Mouse (Mus musculus): ENCODE results near the gene Vwa7.
"Not testable (repeated sequence)": the region's sequence is repeated elsewhere in the genome, so short reads cannot be mapped to it uniquely, and the experiment has no call there.

Gene Vwa7

GRCm38 (mm10) chr17:35016376-35016775 lies at the start of gene Vwa7:
Gene Vwa7, plus strand, starts transcription at chr17:35016579.
- no peak for DNase-seq

- not testable (repeated sequence) for DNase-seq
These were observed 46.6 kb upstream of the Vwa7 start, which contains the start of gene Gm20481 for GRCm38 (mm10) chr17:34969822-34970221. Gene Gm20481, plus strand, starts transcription at chr17:34969912.

- not testable (repeated sequence) for DNase-seq
These were observed 45.5 kb upstream of the Vwa7 start for GRCm38 (mm10) chr17:34970850-34971249.

- DNase-seq = not testable (repeated sequence)
These were observed 44.7 kb upstream of the Vwa7 start for GRCm38 (mm10) chr17:34971694-34972068.

GRCm38 (mm10) chr17:34972069-34972749 lies 44.2 kb upstream of the Vwa7 start, which contains the start of the genes Hspa1a and Hspa1l:
Gene Hspa1a, minus strand, starts transcription at chr17:34972156.
Gene Hspa1l, plus strand, starts transcription at chr17:34972703.
- DNase-seq = peak; percentile 95

- DNase-seq = no peak
These were observed 40.5 kb upstream of the Vwa7 start for GRCm38 (mm10) chr17:34975581-34976492.

- no peak for DNase-seq
These were observed 39.4 kb upstream of the Vwa7 start for GRCm38 (mm10) chr17:34977000-34977399.

- no peak for DNase-seq
These were observed 38.1 kb upstream of the Vwa7 start for GRCm38 (mm10) chr17:34978239-34978638.

- no peak for DNase-seq
These were observed 36.7 kb upstream of the Vwa7 start for GRCm38 (mm10) chr17:34979631-34980030.

- peak; percentile 81 for DNase-seq
These were observed 35.7 kb upstream of the Vwa7 start for GRCm38 (mm10) chr17:34980655-34981054.

- DNase-seq = peak; percentile 94
These were observed 34.6 kb upstream of the Vwa7 start, which contains the start of gene Lsm2 for GRCm38 (mm10) chr17:34981690-34982180. Gene Lsm2, plus strand, starts transcription at chr17:34981862.

- DNase-seq = no peak
These were observed 34.1 kb upstream of the Vwa7 start for GRCm38 (mm10) chr17:34982328-34982727.

- DNase-seq = peak; percentile 76
These were observed 32.2 kb upstream of the Vwa7 start for GRCm38 (mm10) chr17:34984218-34984617.

- DNase-seq = no peak
These were observed 21.6 kb upstream of the Vwa7 start for GRCm38 (mm10) chr17:34994751-34995150.

- DNase-seq = not testable (repeated sequence)
These were observed 21.2 kb upstream of the Vwa7 start for GRCm38 (mm10) chr17:34995192-34995591.

GRCm38 (mm10) chr17:34995927-34996326 lies 20.5 kb upstream of the Vwa7 start:
- DNase-seq = not testable (repeated sequence)

GRCm38 (mm10) chr17:34996411-34997141 lies 19.8 kb upstream of the Vwa7 start:
- DNase-seq = no peak

- DNase-seq = no peak
These were observed 19.3 kb upstream of the Vwa7 start for GRCm38 (mm10) chr17:34997142-34997483.

- DNase-seq = no peak
These were observed 17.6 kb upstream of the Vwa7 start for GRCm38 (mm10) chr17:34998526-34999430.

- not testable (repeated sequence) for DNase-seq
These were observed 16.3 kb upstream of the Vwa7 start for GRCm38 (mm10) chr17:34999871-35000716.
